Mouse (Mus musculus) heart, embryonic 16.5 days (tissue): ENCODE measurements around the gene Snx19. TPM values are rescaled to one million over a fixed set of nuclear protein-coding genes. Genes with fewer than 3 reads are reported as not detected.
A peak's percentile ranks its signal among the peaks of the same experiment; 100 is the strongest.

ENCODE experiments used
- ATAC-seq: fragments of 200-750 bp; cut with Nextera tagmentation; replicated peaks from 2 replicates; pipeline ENCODE4 v1.8.0; 2017; ENCODE audit warnings: moderate number of reproducible peaks; ENCODE audit not compliant: insufficient read depth, low FRiP score; ENCODE audit errors: extremely low read depth
- H3K27ac ChIP-seq: fragments of 300-500 bp; sonication (generic); 2 replicates; pipeline ENCODE4 v1.5.1; 2014; ENCODE audit warnings: mild to moderate bottlenecking, low read length, control low read depth, moderate library complexity
- H3K27me3 ChIP-seq: fragments of 300-500 bp; sonication (generic); 2 replicates; pipeline ENCODE4 v1.6.1; 2014; ENCODE audit warnings: low read length, mixed read lengths; ENCODE audit not compliant: control insufficient read depth, insufficient read depth
- H3K36me3 ChIP-seq: fragments of 300-500 bp; sonication (generic); 2 replicates; pipeline ENCODE4 v1.6.1; 2014; ENCODE audit not compliant: control insufficient read depth, insufficient read depth
- H3K4me1 ChIP-seq: fragments of 300-500 bp; sonication (generic); 2 replicates; pipeline ENCODE4 v1.6.1; 2014; ENCODE audit warnings: low read length, mixed read lengths; ENCODE audit not compliant: control insufficient read depth, insufficient read depth
- H3K4me2 ChIP-seq: fragments of 300-500 bp; sonication (generic); 2 replicates; pipeline ENCODE4 v1.6.1; 2014; ENCODE audit warnings: low read depth, mild to moderate bottlenecking, control low read depth, low read length
- H3K4me3 ChIP-seq: fragments of 300-500 bp; sonication (generic); 2 replicates; pipeline ENCODE4 v1.5.1; 2014; ENCODE audit warnings: mild to moderate bottlenecking, control low read depth, low read length
- H3K9ac ChIP-seq: fragments of 300-500 bp; sonication (generic); 2 replicates; pipeline ENCODE4 v1.6.1; 2014; ENCODE audit warnings: low read length, control low read depth
- H3K9me3 ChIP-seq: fragments of 300-500 bp; sonication (generic); replicated peaks from 2 replicates; pipeline ENCODE4 v1.6.1; 2016; ENCODE audit warnings: low read length; ENCODE audit not compliant: control insufficient read depth
- WGBS: fragments of 180-500 bp; shearing (Covaris S2); extraction: QIAGEN DNeasy Blood & Tissue Kit; methylation state at CpG from one replicate; pipeline ENCODE4 v1.1.7; 2014; 5-methylcytosine and 5-hydroxymethylcytosine counted together
- polyA plus RNA-seq: library from polyadenylated mRNA; unstranded; fragments of >200 nt; fragmentation: Nextera tagmentation; extraction: Ambion mirVana; gene quantifications from 2 replicates; pipeline ENCODE4 v1.2.1, GENCODE M21; 2015

The Snx19 gene
- polyA plus RNA-seq, 1 experiment from 2014 or later: 13.6 TPM

GRCm38 (mm10) chr9:30460501-30460900 is 33.6 kb downstream of the Snx19 start:
- 0 out of 2 replicates have a peak overlapping the region, but pooled peaks have one; percentile 22 for H3K9ac ChIP-seq

GRCm38 (mm10) chr9:30464661-30465060 is 37.8 kb downstream of the Snx19 start:
- no peak overlapping the region for H3K4me3 ChIP-seq
- peak overlapping the region; percentile 64 for H3K27ac ChIP-seq
- no peaks in the 10 kb centered on the region for H3K27me3 ChIP-seq
- peaks cover 15% of the 10 kb centered on the region for H3K4me1 ChIP-seq
- H3K9me3 ChIP-seq: no peaks in the 10 kb centered on the region
- no peak overlapping the region for H3K4me2 ChIP-seq
- ATAC-seq: no peak
- WGBS: 78% methylated on average over 4 of the region's 4 CpGs
- H3K36me3 ChIP-seq: peaks cover 17% of the 10 kb centered on the region
- H3K9ac ChIP-seq: no peak overlapping the region

More at GRCm38 (mm10) chr9:30460501-30460900, 33.6 kb downstream of the Snx19 start:
- H3K4me3 ChIP-seq: no peak overlapping the region
- peaks cover 17% of the 10 kb centered on the region for H3K36me3 ChIP-seq
- H3K27me3 ChIP-seq: no peaks in the 10 kb centered on the region
- peak overlapping the region; percentile 81 for H3K27ac ChIP-seq
- H3K4me1 ChIP-seq: peaks cover 19% of the 10 kb centered on the region
- WGBS: 20% methylated on average over 8 of the region's 8 CpGs
- peak; percentile 84 for ATAC-seq
- peak overlapping the region; percentile 25 for H3K4me2 ChIP-seq
- H3K9me3 ChIP-seq: no peaks in the 10 kb centered on the region

- no peaks in the 10 kb centered on the region for H3K36me3 ChIP-seq
- H3K4me3 ChIP-seq: no peak overlapping the region
- no peak overlapping the region for H3K9ac ChIP-seq
- 58% methylated on average over 4 of the region's 4 CpGs for WGBS
- no peaks in the 10 kb centered on the region for H3K27me3 ChIP-seq
- no peaks in the 10 kb centered on the region for H3K9me3 ChIP-seq
- ATAC-seq: no peak
- peaks cover 7% of the 10 kb centered on the region; the same call in 1 of the 2 replicates for H3K4me1 ChIP-seq
- no peak overlapping the region for H3K27ac ChIP-seq
- H3K4me2 ChIP-seq: no peak overlapping the region
These were observed 53.1 kb downstream of the Snx19 start for GRCm38 (mm10) chr9:30480043-30480442.

GRCm38 (mm10) chr9:30480464-30480863 is 53.6 kb downstream of the Snx19 start:
- no peaks in the 10 kb centered on the region for H3K27me3 ChIP-seq
- no peaks in the 10 kb centered on the region for H3K9me3 ChIP-seq
- peak; percentile 84 for ATAC-seq
- no peak overlapping the region for H3K4me2 ChIP-seq
- no peak overlapping the region for H3K4me3 ChIP-seq
- WGBS: 1% methylated on average over 6 of the region's 6 CpGs
- H3K36me3 ChIP-seq: no peaks in the 10 kb centered on the region
- 0 out of 2 replicates have a peak overlapping the region, but pooled peaks have one; percentile 33 for H3K9ac ChIP-seq
- H3K4me1 ChIP-seq: peaks cover 7% of the 10 kb centered on the region; the same call in 1 of the 2 replicates
- no peak overlapping the region for H3K27ac ChIP-seq

- H3K4me2 ChIP-seq: no peak overlapping the region
- H3K27ac ChIP-seq: no peak overlapping the region
- no peak for ATAC-seq
- H3K9me3 ChIP-seq: no peaks in the 10 kb centered on the region
- no peak overlapping the region for H3K4me3 ChIP-seq
- no peaks in the 10 kb centered on the region for H3K36me3 ChIP-seq
- H3K4me1 ChIP-seq: peaks cover 5% of the 10 kb centered on the region; the same call in 1 of the 2 replicates
- no peak overlapping the region for H3K9ac ChIP-seq
- WGBS: 86% methylated on average over 4 of the region's 4 CpGs
- no peaks in the 10 kb centered on the region for H3K27me3 ChIP-seq
These were observed 55.2 kb downstream of the Snx19 start for GRCm38 (mm10) chr9:30482116-30482515.

- no peak for ATAC-seq
- H3K4me3 ChIP-seq: no peak overlapping the region
- no peaks in the 10 kb centered on the region for H3K9me3 ChIP-seq
- H3K27ac ChIP-seq: no peak overlapping the region
- H3K4me2 ChIP-seq: no peak overlapping the region
- no peaks in the 10 kb centered on the region for H3K36me3 ChIP-seq
- H3K9ac ChIP-seq: no peak overlapping the region
- H3K4me1 ChIP-seq: no peaks in the 10 kb centered on the region
- H3K27me3 ChIP-seq: no peaks in the 10 kb centered on the region
- 72% methylated on average over 3 of the region's 3 CpGs for WGBS
These were observed 57.3 kb downstream of the Snx19 start for GRCm38 (mm10) chr9:30484183-30484582.

- Histone ChIP-seq H3K27ac (no peak overlapping the region), H3K4me1 (no peaks in the 10 kb centered on the region), H3K27me3 (no peaks in the 10 kb centered on the region), H3K36me3 (no peaks in the 10 kb centered on the region), H3K4me2 (no peak overlapping the region), H3K4me3 (no peak overlapping the region), H3K9ac (no peak overlapping the region), H3K9me3 (no peaks in the 10 kb centered on the region)
- no peak for ATAC-seq
- 76% methylated on average over 2 of the region's 2 CpGs for WGBS
These were observed 58.3 kb downstream of the Snx19 start for GRCm38 (mm10) chr9:30485161-30485560.

- no peaks in the 10 kb centered on the region for H3K9me3 ChIP-seq
These were observed 61.5 kb downstream of the Snx19 start for GRCm38 (mm10) chr9:30488384-30488783.

GRCm38 (mm10) chr9:30494446-30494845 is 67.5 kb downstream of the Snx19 start:
- ATAC-seq: no peak
- Histone ChIP-seq H3K9ac (no peak overlapping the region), H3K4me3 (no peak overlapping the region), H3K4me2 (no peak overlapping the region), H3K9me3 (no peaks in the 10 kb centered on the region), H3K36me3 (no peaks in the 10 kb centered on the region), H3K4me1 (no peaks in the 10 kb centered on the region), H3K27ac (no peak overlapping the region), H3K27me3 (no peaks in the 10 kb centered on the region)
- WGBS: 52% methylated on average over 2 of the region's 2 CpGs

More at GRCm38 (mm10) chr9:30488384-30488783, 61.5 kb downstream of the Snx19 start:
- ATAC-seq: no peak
- H3K9ac ChIP-seq: no peak overlapping the region
- no peak overlapping the region for H3K27ac ChIP-seq
- H3K4me2 ChIP-seq: no peak overlapping the region
- WGBS: 80% methylated on average over 1 of the region's 1 CpGs
- H3K36me3 ChIP-seq: no peaks in the 10 kb centered on the region
- no peak overlapping the region for H3K4me3 ChIP-seq
- H3K4me1 ChIP-seq: no peaks in the 10 kb centered on the region
- no peaks in the 10 kb centered on the region for H3K27me3 ChIP-seq
